Mouse (Mus musculus) MEL (cell line): ENCODE data around the gene Slfn9. TPM values are rescaled to one million over a fixed set of nuclear protein-coding genes. Genes with fewer than 3 reads are reported as not detected.

ENCODE experiments used
- DNase-seq: peaks from one replicate; pipeline ENCODE4 v3.0.0; 2011; ENCODE audit warnings: low read depth, low spot score
- H3K27ac ChIP-seq: 2 replicates; pipeline ENCODE4 v1.5.1; 2012; ENCODE audit warnings: low read depth, mild to moderate bottlenecking, control low read depth, low read length, moderate library complexity; ENCODE audit not compliant: control insufficient read depth
- H3K27me3 ChIP-seq, 2 experiments: fragments of 150-350 bp in 1 of 2; sonication (generic) in 1 of 2; 2 replicates each; pipeline ENCODE4 v1.6.1; 2012; ENCODE audit warnings: low read length in 2 of 2, mild to moderate bottlenecking in 2 of 2, improper control_type of control experiment in 1 of 2, moderate library complexity in 1 of 2; ENCODE audit not compliant: insufficient read depth in 2 of 2, control insufficient read depth in 1 of 2
- H3K36me3 ChIP-seq, 2 experiments: 2 replicates each; pipeline ENCODE4 v1.6.1; 2012 to 2014; ENCODE audit warnings: low read length in 2 of 2, improper control_type of control experiment in 1 of 2, inconsistent platforms in 1 of 2, mild to moderate bottlenecking in 1 of 2; ENCODE audit not compliant: insufficient read depth in 2 of 2, control insufficient read depth in 1 of 2
- H3K4me1 ChIP-seq, 2 experiments: fragments of 150-350 bp in 1 of 2; sonication (generic) in 1 of 2; 2 replicates each; pipeline ENCODE4 v1.6.1; 2012; ENCODE audit warnings: low read length in 2 of 2, improper control_type of control experiment in 1 of 2, mild to moderate bottlenecking in 1 of 2; ENCODE audit not compliant: insufficient read depth in 2 of 2, control insufficient read depth in 1 of 2
- H3K4me3 ChIP-seq, 2 experiments: fragments of 150-350 bp in 1 of 2; sonication (generic) in 1 of 2; 2 replicates each; pipeline ENCODE4 v1.5.1; 2012; ENCODE audit warnings: low read depth in 2 of 2, low read length in 2 of 2, mild to moderate bottlenecking in 2 of 2, moderate library complexity in 2 of 2, control low read depth in 1 of 2, improper control_type of control experiment in 1 of 2; ENCODE audit not compliant: control insufficient read depth in 1 of 2, insufficient read depth in 1 of 2
- H3K79me2 ChIP-seq: 2 replicates; pipeline ENCODE4 v1.6.1; 2012; ENCODE audit warnings: mild to moderate bottlenecking, low read length, moderate library complexity; ENCODE audit not compliant: control insufficient read depth, poor library complexity, insufficient read depth
- H3K9ac ChIP-seq: 2 replicates; pipeline ENCODE4 v1.6.1; 2012; ENCODE audit warnings: low read depth, mild to moderate bottlenecking, control low read depth, low read length, moderate library complexity; ENCODE audit not compliant: control insufficient read depth, poor library complexity, severe bottlenecking
- H3K9me3 ChIP-seq: fragments of 150-350 bp; sonication (generic); replicated peaks from 2 replicates; pipeline ENCODE4 v1.6.1; 2012; ENCODE audit warnings: mild to moderate bottlenecking, low read length, improper control_type of control experiment, moderate library complexity; ENCODE audit not compliant: insufficient read depth
- BHLHE40 ChIP-seq: IDR thresholded peaks from 2 replicates; pipeline ENCODE4 v1.6.1; 2012; ENCODE audit warnings: low read depth, mild to moderate bottlenecking, inconsistent platforms, low read length, improper control_type of control experiment, borderline replicate concordance
- CTCF ChIP-seq, 3 experiments: IDR thresholded peaks in 2 of 3; conservative IDR thresholded peaks in 1 of 3; 2 replicates each; pipeline ENCODE4 v1.5.1; 2011 to 2012; ENCODE audit warnings: low read length in 3 of 3, low read depth in 2 of 3, mild to moderate bottlenecking in 2 of 3, improper control_type of control experiment in 1 of 3, inconsistent platforms in 1 of 3, mixed read lengths in 1 of 3, moderate library complexity in 1 of 3; ENCODE audit not compliant: control insufficient read depth in 1 of 3, insufficient read depth in 1 of 3, poor library complexity in 1 of 3, severe bottlenecking in 1 of 3
- E2F4 ChIP-seq: IDR thresholded peaks from 2 replicates; pipeline ENCODE4 v1.6.1; 2011; ENCODE audit warnings: low read depth, low read length, improper control_type of control experiment, borderline replicate concordance
- ETS1 ChIP-seq: IDR thresholded peaks from 2 replicates; pipeline ENCODE4 v1.6.1; 2012; ENCODE audit warnings: low read depth, mild to moderate bottlenecking, inconsistent platforms, low read length, improper control_type of control experiment, moderate library complexity
- GABPA ChIP-seq: IDR thresholded peaks from 2 replicates; pipeline ENCODE4 v1.6.1; 2012; ENCODE audit warnings: low read depth, mild to moderate bottlenecking, inconsistent platforms, low read length, improper control_type of control experiment, moderate library complexity
- HCFC1 ChIP-seq: IDR thresholded peaks from 2 replicates; pipeline ENCODE4 v1.6.1; 2012; ENCODE audit warnings: low read depth, mild to moderate bottlenecking, inconsistent platforms, low read length, improper control_type of control experiment, moderate library complexity
- MAFK ChIP-seq: IDR thresholded peaks from 2 replicates; pipeline ENCODE4 v1.6.1; 2011; ENCODE audit warnings: low read depth, mild to moderate bottlenecking, low read length, improper control_type of control experiment, borderline replicate concordance
- MAX ChIP-seq: IDR thresholded peaks from 2 replicates; pipeline ENCODE4 v1.6.1; 2011; ENCODE audit warnings: low read length, improper control_type of control experiment
- MXI1 ChIP-seq: IDR thresholded peaks from 2 replicates; pipeline ENCODE4 v1.6.1; 2011; ENCODE audit warnings: mild to moderate bottlenecking, low read depth, low read length, improper control_type of control experiment
- MYC ChIP-seq: IDR thresholded peaks from 2 replicates; pipeline ENCODE4 v1.6.1; 2011; ENCODE audit warnings: low read depth, mild to moderate bottlenecking, low read length, improper control_type of control experiment, moderate library complexity
- SIN3A ChIP-seq: IDR thresholded peaks from 2 replicates; pipeline ENCODE4 v1.6.1; 2012; ENCODE audit warnings: low read length, improper control_type of control experiment, inconsistent platforms
- TAL1 ChIP-seq: IDR thresholded peaks from 2 replicates; pipeline ENCODE4 v1.6.1; 2012; ENCODE audit warnings: mild to moderate bottlenecking, inconsistent platforms, low read length, moderate library complexity, mixed read lengths
- TBP ChIP-seq: IDR thresholded peaks from 2 replicates; pipeline ENCODE4 v1.8.0; 2011; ENCODE audit warnings: low read depth, low read length, improper control_type of control experiment
- UBTF ChIP-seq: IDR thresholded peaks from 2 replicates; pipeline ENCODE4 v1.6.1; 2012; ENCODE audit warnings: low read depth, mild to moderate bottlenecking, inconsistent platforms, low read length, improper control_type of control experiment, moderate library complexity, borderline replicate concordance; ENCODE audit not compliant: insufficient read depth
- USF1 ChIP-seq: IDR thresholded peaks from 2 replicates; pipeline ENCODE4 v1.6.1; 2014; ENCODE audit warnings: low read depth, mild to moderate bottlenecking, inconsistent platforms, low read length, improper control_type of control experiment, moderate library complexity
- USF2 ChIP-seq, 2 experiments: IDR thresholded peaks; 2 replicates each; pipeline ENCODE4 v1.6.1; 2011 to 2012; ENCODE audit warnings: improper control_type of control experiment in 2 of 2, low read length in 2 of 2, borderline replicate concordance in 1 of 2, inconsistent platforms in 1 of 2, low read depth in 1 of 2, mild to moderate bottlenecking in 1 of 2; ENCODE audit not compliant: insufficient read depth in 1 of 2
- ZKSCAN1 ChIP-seq: IDR thresholded peaks from 2 replicates; pipeline ENCODE4 v1.6.1; 2012; ENCODE audit warnings: low read depth, mild to moderate bottlenecking, inconsistent platforms, low read length, improper control_type of control experiment, moderate library complexity
- ZMIZ1 ChIP-seq: IDR thresholded peaks from 2 replicates; pipeline ENCODE4 v1.6.1; 2012; ENCODE audit warnings: low read depth, mild to moderate bottlenecking, inconsistent platforms, low read length, improper control_type of control experiment, moderate library complexity
- ZNF384 ChIP-seq: IDR thresholded peaks from 2 replicates; pipeline ENCODE4 v1.6.1; 2012; ENCODE audit warnings: low read depth, mild to moderate bottlenecking, inconsistent platforms, low read length, improper control_type of control experiment
- polyA plus RNA-seq, 2 experiments: library from polyadenylated mRNA; stranded (reverse) in 1 of 2; unstranded in 1 of 2; fragments of >175 nt in 1 of 2; fragments of >200 nt in 1 of 2; gene quantifications; 2 replicates each; pipeline versions ENCODE4 v1.2.1 to v1.2.4; 2012; ENCODE audit warnings: low replicate concordance in 2 of 2, low read depth in 1 of 2; ENCODE audit not compliant: insufficient read length in 2 of 2, insufficient read depth in 1 of 2, missing spikeins in 1 of 2
- total RNA-seq: library from RNA; depleted of rRNA; stranded (reverse); fragments of 300-350 nt; gene quantifications from 2 replicates; pipeline ENCODE4 v1.2.3, GENCODE M21; 2012

Slfn9 gene
- total and polyA plus RNA-seq, 3 experiments = 3.5 to 3.7 TPM; not detected in 1

DNA sequence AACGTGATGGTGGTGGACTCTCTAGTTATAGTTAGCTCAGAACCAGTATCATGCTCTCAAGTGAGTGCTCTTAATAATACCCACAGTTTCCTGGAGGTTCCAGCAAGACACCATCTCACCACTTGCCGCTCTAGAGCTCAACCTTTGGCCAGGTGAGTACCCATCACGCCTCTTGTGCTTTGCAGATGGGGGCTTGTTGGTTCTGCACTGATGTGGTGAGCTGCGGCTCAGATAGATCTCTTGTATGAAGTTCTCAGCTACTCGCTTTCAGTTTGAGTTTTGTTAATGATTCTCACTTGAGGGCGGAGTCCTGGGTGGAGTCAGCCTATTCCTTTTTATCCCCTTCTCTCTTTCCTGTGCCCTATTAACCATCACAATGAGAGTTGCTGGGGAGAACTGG lies 37.0 kb downstream of the Slfn9 start:
- peaks cover 0 to 17% of the 10 kb centered on the region in 2 experiments; a peak in 2 of 4 replicates for H3K4me1 ChIP-seq
- no peak overlapping the region for H3K4me3 ChIP-seq
- no peak for DNase-seq
- peaks cover 0 to 14% of the 10 kb centered on the region in 2 experiments; a peak in 2 of 4 replicates for H3K36me3 ChIP-seq
- H3K27me3 ChIP-seq = no peaks in the 10 kb centered on the region; a peak in 1 of 4 replicates
- no peak overlapping the region for H3K9ac ChIP-seq
- no peak overlapping the region for H3K27ac ChIP-seq
- TF ChIP-seq CTCF (IDR thresholded peaks at IDR 0.05 in 2 of 3, conservative IDR thresholded peaks at IDR 0.05 in 1 of 3; ENCODE audit: control insufficient read depth in 1 of 3, insufficient read depth in 1 of 3, low read depth in 2 of 3, low read length in 3 of 3, poor library complexity in 1 of 3, severe bottlenecking in 1 of 3) = no peak
- no peaks in the 10 kb centered on the region for H3K79me2 ChIP-seq
- H3K9me3 ChIP-seq = no peaks in the 10 kb centered on the region

DNA sequence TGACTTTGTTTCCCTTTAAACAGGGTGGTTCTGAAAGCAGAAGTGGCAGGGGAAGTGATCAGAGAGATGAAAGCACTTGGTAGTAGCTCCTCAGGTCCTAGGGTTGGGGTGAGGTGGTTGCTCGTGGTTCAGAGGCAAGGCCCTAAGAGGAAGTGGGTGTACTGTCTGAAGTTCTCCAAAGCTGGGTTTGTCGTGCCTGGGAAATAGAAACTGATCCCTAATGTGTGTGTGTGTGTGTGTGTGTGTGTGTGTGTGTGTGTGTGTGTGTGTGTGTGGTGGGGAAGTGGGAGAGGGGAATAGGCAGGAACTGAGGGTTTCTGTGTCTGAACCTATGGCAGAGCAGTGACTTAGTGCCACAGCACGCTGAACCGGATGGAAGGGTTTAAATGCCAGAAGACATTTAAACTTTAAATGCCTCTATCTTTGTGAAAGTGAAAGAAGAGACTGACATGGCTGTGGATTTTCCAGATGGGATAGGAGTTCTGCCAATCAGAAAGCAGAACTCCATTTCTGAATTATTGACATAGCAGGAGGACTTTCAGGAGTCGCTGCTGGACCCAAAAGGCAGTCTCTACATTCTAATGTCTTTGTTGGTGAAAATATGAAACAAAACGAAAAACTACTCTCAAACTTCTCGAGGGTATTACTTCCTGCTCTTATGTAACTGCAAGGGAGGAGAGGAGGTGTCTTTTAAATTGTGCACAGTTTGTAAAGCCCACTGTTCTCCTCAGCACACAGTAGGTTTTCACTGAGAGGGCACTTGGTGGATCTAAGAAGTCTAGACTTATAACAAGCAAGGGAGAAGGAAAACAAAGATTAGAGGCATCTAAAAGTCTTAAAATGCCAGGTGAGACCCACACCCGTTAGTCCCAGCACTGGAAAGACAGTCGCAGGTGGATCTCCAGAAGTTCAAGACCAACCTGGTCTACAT lies 38.8 kb downstream of the Slfn9 start:
- peak overlapping the region; percentile 48 to 54 for H3K4me3 ChIP-seq
- TF ChIP-seq MYC (peak; percentile 66; the same call in 1 of the 2 replicates), MAX (peak; percentile 34; the same call in 1 of the 2 replicates), ZKSCAN1 (peak; percentile 90), TAL1 (no peak), GABPA (no peak), ZNF384 (no peak), TBP (peak; percentile 30; the same call in 1 of the 2 replicates), MXI1 (peak; percentile 90), BHLHE40 (0 out of 2 replicates have a peak, but pooled peaks have one; percentile 4), USF2 (IDR thresholded peaks at IDR 0.05; ENCODE audit: borderline replicate concordance in 1 of 2, insufficient read depth in 1 of 2, low read depth in 1 of 2, low read length in 2 of 2) (no peak), ZMIZ1 (no peak), ETS1 (peak; percentile 52), E2F4 (no peak), SIN3A (peak; percentile 71), MAFK (no peak), HCFC1 (no peak), USF1 (no peak), UBTF (0 out of 2 replicates have a peak, but pooled peaks have one; percentile 40)
- peak overlapping the region; percentile 57 for H3K27ac ChIP-seq
- peaks cover 0 to 16% of the 10 kb centered on the region in 2 experiments; a peak in 2 of 4 replicates for H3K4me1 ChIP-seq
- H3K9ac ChIP-seq = peak overlapping the region; percentile 53
- peaks cover 0 to 14% of the 10 kb centered on the region in 2 experiments; a peak in 2 of 4 replicates for H3K36me3 ChIP-seq
- no peaks in the 10 kb centered on the region for H3K9me3 ChIP-seq
- peak; percentile 96 for DNase-seq
- no peaks in the 10 kb centered on the region for H3K79me2 ChIP-seq
- no peaks in the 10 kb centered on the region; a peak in 1 of 4 replicates for H3K27me3 ChIP-seq
